Mouse (Mus musculus) thymus, postnatal 14 days (tissue): Measurements from ENCODE around the gene Gm20388.

Source experiments
- DNase-seq: peaks from one replicate; pipeline ENCODE4 v3.0.0; 2021

The Gm20388 gene

GRCm38 (mm10) chr8:124192976-124193375 is 4282.3 kb downstream of the Gm20388 start:
- DNase-seq = no peak

- no peak for DNase-seq
These were observed 4283.4 kb downstream of the Gm20388 start for GRCm38 (mm10) chr8:124193992-124194391.

- no peak for DNase-seq
These were observed 4285.6 kb downstream of the Gm20388 start for GRCm38 (mm10) chr8:124196195-124196594.

DNA sequence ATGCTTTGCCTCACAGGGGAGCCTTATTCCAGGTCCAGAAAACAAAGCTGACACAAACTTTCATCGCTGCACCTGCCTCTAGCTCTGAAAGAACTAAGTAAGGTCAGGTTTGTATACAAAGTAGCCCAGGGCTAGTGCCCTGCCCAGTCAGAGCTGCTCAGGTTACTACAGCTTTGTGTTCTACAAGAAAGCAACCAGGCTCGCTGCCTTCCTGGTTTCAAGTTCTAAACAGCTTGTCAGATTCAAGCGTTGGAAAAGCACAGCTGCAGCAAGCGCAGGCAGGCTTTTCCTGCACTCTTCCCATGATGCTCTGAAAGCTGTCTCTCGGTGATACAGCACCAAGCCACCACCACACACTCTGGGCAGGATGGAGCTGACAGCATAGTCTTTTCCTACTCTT is 4286.2 kb downstream of the Gm20388 start:
- no peak for DNase-seq

DNA sequence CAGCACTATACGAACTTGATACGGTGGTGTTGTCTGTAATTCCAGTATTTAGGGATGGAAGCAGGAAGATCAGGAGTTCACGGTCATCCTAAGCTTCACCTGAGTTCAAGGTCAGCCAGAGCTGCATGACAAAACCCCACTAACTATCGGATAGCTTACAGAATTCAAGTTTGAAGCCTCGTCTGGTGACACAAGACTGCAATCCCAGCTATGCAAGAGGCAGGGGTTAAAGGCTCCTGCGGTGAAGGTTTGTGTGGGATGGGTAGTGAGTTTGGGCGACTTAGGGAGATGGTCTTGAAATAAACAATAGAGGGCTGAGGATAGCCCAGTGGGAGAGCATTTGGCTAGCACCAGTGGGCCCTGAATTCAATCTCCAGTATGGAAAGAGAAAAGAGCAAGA is 4287.6 kb downstream of the Gm20388 start:
- no peak for DNase-seq

DNA sequence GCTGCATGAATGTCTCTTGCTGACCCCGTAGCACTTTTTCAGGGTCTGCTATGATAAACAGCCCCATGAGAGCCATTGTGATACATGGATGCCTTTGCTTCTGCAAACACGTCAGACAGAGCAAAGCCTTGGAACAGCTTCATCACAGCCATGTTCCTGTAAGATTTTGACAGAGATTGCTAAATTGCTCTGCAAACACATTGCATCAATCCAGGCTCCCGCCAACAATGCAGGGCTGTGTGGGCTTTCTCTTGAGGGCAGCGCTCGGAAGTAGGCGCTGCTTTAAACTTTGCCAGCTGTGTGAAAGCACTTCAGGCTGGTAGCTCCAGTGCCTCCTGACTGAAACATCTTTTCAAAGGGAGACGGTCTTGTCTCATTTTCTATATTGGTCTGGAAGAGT is 4289.8 kb downstream of the Gm20388 start:
- no peak for DNase-seq

- DNase-seq = no peak
These were observed 4291.1 kb downstream of the Gm20388 start for GRCm38 (mm10) chr8:124201706-124202105.

GRCm38 (mm10) chr8:124202895-124203294 is 4292.3 kb downstream of the Gm20388 start:
- no peak for DNase-seq

- DNase-seq = no peak
These were observed 4293.5 kb downstream of the Gm20388 start for GRCm38 (mm10) chr8:124204001-124204601.

DNA sequence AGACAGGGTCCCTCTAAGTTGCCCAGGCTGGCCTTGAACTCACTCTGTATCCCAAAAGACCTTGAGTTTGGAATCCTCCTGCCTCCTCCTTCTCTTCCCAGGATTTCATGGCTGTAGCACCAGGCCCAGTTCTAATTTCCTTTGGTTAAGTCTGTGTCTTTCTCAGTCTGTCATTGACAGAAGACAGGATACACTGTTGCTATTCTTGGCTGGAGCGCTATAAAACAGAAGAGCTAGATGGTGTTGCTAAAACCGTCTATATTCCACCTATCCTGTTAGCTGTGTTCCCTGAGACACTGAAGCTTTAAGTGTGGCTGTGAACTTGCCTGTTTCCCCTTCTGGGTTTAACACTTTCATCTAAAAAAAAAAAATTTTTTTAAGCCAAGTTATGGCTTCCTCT is 4301.5 kb downstream of the Gm20388 start:
- DNase-seq = no peak

DNA sequence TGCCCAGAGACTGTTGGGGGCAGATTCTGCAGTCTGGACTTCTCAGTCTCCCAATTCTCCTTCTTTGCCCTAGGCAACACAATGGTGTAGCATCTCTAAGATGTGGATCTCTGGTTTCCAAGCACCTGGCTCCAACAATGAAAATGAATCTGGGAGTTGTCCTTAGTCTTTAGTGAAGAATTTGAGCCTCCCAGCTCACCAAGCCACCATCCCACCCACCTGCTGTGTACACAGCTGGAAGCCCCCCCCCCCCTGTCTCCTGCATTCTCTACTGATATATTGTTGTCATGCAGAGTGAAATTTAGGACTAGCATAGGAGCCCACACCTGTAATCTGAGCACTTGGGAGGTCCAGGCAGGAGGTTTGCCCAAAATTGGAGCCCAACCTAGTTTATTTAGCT is 4306.3 kb downstream of the Gm20388 start:
- no peak for DNase-seq

GRCm38 (mm10) chr8:124229883-124230282 is 4319.2 kb downstream of the Gm20388 start:
- no peak for DNase-seq

GRCm38 (mm10) chr8:124230496-124231175 is 4320.0 kb downstream of the Gm20388 start:
- no peak for DNase-seq

DNA sequence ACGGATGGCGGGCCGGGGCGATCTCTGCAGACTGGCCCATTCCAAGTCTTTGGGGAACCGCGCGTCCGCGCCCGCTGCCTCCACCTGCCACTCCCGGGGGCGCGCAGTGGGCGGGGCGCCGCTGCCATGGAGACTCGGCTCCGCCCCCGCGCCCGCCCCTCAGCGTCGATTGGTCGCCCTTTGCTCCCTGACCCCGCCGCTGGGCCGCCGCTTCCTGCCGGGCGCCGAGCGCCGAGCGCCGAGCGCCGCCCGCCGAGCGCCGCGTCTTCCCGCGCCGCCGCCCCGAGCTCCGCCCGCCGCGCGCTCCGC is 4320.5 kb downstream of the Gm20388 start, which contains the start of gene Galnt2:
TSS of gene Galnt2 (plus strand) at position 216 of the 309 bp plus-strand sequence.
- DNase-seq = peak; percentile 96

DNA sequence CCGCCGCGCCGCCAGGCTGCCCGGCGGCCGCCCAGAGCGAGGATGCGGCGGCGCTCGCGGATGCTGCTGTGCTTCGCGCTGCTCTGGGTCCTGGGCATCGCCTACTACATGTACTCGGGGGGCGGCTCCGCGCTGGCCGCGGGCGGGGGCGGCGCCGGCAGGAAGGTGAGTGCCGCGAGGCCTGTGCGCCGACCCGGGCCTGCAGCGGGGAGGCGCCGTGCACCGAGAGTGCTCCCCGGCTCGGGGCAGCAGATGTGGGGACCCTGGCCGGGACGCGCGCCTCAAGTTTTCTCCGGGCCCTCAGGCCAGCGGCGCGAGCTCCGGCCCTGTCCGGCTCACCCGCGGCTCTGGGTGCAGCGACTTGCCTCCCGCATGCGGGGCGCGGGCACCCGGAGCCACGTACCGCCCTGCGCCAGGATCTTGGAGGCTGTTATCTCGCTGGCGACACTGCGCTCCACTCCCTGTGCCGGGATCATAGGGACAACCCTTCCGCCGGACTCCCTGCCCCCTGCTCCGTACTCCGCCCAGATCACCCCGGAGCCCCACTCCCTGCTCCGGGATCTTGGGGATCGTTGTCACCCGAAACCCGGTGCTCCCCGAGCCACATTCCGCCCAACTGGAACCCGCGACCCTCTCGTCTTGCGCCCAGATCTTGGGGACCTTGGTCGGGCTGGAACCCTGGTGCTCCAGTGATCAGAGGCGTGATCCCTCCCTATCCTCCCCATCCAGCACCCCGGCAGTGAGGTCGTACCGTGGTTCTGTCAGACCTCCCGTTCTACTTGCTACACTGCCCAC is 4321.0 kb downstream of the Gm20388 start:
- DNase-seq = no peak

DNA sequence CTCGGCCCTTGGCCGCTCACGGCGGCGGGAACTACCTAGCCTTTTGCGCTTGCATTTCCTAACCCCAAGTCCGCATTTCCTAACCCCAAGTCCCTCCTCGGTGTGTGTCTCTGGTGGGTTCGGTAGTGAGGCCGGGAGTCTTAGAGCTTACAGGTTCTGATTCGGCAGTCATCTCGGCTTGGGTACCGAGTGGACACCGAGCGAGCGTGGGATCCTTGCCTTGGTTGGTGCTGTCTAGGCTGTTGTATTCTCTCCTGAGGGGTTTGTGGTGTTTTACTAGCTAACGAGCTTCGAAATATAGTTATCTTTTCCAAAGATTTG is 4321.6 kb downstream of the Gm20388 start:
- no peak for DNase-seq

GRCm38 (mm10) chr8:124234496-124234895 is 4323.9 kb downstream of the Gm20388 start:
- peak; percentile 80 for DNase-seq

DNA sequence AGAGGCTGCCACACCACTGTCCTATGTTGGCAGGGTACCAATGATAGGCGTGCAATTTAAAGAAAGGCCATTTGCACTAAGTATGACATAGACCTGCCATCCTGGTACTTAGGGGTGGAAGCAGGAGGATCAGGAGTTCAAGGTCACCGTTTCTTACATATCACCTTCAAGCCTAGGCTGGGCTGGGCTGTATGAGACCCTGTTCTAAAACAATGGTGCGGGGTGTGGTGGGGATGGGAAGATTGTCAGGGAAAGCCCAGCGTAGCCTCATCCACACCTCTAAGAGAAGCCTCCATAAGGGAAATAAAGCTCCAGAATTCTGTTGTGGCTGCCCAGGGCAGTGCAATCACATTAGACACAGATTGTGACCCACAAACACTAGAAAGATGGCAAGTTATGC is 4324.9 kb downstream of the Gm20388 start:
- no peak for DNase-seq

- no peak for DNase-seq
These were observed 4328.7 kb downstream of the Gm20388 start for GRCm38 (mm10) chr8:124239350-124239749.

GRCm38 (mm10) chr8:124240932-124241331 is 4330.3 kb downstream of the Gm20388 start:
- no peak for DNase-seq

- DNase-seq = no peak
These were observed 4331.6 kb downstream of the Gm20388 start for GRCm38 (mm10) chr8:124242208-124242607.

- DNase-seq = no peak
These were observed 4332.3 kb downstream of the Gm20388 start for GRCm38 (mm10) chr8:124242913-124243312.

DNA sequence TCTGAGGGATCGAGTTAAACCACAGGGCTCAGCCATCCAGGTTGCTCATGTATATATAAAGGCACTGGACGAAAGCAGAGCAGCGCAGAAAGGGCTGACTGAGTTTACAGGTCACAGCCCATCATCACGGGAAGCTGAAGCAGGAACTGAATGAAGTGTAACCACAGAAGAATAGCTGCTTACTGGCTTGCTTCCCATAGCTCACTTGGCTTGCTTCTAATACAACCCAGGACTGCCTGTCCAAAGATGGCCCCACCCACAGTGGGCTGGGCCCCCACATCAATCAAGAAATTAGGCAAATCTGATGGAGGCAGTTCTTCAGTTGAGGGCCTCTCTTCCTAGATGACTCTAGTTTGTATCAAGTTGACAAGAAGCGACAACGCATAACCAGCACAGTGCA is 4336.9 kb downstream of the Gm20388 start:
- no peak for DNase-seq

DNA sequence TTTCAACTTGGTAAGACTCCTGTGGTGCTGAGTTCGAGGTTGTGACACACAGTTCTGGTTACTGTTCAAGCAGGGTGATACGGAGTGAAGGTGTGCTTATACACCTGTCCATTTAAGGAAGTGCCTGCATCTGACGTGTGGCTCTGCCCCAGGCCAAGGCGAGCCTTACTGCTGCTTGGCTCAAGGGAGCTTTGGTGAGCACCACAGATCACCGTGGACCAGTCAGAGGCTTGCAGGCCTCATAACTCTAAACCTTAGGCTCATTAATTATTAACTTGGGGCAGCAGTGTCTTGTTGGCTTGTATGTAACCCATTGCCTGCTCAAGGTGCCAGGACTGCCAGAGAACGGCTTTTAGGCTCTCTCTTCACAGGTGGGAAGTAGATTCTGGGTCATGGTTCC is 4338.0 kb downstream of the Gm20388 start:
- DNase-seq = no peak
